Mouse (Mus musculus): ENCODE measurements around the gene Sema3b.

Gene Sema3b

DNA sequence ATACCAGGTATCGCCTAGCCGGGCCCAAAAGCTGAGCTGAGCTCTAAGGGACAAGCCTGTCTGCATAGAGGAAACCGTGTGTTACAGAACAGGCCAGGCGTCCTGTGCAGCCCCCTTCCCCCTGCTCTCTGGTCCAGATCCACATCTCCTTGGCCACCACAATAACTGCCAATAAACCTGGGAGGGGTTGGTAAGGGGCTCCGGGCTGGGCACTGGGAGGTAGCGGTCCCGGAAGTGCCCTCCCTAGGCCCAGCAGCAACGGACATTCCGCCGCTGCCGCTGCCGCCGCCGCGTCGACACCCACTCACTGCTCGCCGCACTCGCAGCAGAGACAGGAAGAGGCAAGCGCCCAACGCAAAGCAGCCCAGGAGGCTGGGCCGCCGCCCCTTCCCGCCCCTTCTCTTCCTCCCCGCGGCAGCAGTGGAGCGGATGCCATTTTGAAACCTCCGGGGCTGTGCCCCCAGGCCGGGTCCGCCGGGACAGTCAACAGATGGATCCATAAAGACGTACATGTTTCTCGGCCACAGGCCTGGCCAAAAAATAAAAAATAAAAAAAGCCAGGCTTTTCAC is 24.1 kb upstream of the Sema3b start:
- DNase-seq (ENCODE audit: low spot score), result peak; percentile 70

DNA sequence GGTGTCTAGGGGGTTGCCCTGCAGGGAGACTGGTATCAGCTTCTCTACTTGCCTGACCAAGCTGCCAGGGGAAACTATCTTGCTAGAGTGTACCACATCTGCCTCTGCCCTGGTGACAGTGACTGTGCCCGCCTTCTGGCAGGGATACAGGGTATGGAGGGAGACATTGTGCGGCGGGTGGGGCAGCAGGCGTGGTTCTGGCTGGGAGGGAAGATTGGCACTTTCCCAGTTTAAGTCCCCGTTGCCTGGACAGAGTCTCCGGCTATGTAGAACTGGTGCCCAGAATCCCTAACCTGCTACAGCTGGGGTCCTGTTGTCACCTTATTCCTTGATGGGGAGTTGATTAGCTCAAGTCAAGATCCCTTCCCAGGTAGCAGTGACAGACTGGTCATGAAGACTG is 23.4 kb upstream of the Sema3b start:
- DNase-seq (ENCODE audit: low spot score), result no peak

DNA sequence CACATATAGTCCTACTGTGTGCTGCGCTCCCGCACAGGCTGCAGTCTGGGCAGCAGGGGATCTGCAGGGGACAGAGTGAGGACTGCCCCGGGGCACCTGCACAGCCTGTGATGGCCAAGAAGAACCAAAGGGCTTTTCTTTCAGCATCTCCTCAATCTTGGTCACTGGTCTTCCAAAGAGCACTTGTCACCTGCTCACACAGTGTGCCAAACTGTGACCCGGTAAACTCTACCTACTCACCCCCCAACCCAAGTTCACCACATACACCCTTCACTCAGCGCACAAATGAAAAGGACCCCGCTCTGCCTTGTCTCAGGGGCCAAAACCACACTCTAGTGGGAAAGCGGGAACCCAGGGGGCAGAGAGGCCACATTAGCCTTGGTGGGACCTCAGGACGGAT is 22.8 kb upstream of the Sema3b start:
- no peak for DNase-seq (ENCODE audit: low spot score)

DNA sequence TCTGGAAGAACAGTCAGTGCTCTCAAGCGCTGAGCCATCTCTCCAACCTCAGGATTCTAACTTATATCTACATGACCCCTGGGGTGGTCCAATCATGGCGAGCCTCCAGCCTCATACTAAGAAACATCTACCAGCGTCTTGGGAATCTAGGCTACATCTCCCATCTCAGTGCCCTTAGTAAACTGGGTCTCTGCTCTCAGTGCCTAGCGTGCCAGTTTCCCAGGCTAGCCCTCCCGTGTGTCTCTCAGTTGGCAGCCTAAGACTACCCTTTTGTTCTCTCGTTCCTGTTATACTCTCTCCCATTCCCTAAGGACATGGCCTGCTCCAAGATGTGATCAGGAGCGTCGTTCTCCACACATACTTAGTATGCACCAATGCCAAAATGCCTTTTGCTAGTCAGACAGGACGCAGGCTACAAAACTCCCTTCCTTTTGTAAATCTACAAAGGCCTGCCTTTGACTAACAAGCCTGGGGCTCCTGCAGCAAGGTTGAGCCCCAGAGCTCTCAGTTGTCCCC is 22.3 kb upstream of the Sema3b start:
- no peak for DNase-seq (ENCODE audit: low spot score)

DNA sequence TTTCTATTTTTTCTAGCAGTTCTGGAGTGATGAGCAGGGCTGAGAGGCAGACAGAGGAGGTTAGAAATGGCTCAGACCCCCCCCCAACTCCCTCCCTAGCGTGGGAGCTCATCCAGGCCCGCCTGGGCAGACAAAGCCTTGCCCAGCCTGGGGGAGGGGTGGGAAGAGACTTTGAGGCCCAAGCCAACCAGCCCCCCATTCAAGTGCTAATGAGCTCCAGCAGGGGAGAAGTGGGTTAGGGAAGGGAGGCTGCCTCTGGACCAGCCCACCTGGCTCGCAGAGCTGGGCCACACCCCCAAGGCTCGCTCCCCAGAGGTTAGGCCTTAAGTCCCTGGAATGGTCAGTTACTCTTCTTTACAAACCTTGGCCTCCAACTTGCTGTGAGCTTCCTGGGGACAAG is 21.5 kb upstream of the Sema3b start:
- DNase-seq (ENCODE audit: low spot score), result peak; percentile 82

DNA sequence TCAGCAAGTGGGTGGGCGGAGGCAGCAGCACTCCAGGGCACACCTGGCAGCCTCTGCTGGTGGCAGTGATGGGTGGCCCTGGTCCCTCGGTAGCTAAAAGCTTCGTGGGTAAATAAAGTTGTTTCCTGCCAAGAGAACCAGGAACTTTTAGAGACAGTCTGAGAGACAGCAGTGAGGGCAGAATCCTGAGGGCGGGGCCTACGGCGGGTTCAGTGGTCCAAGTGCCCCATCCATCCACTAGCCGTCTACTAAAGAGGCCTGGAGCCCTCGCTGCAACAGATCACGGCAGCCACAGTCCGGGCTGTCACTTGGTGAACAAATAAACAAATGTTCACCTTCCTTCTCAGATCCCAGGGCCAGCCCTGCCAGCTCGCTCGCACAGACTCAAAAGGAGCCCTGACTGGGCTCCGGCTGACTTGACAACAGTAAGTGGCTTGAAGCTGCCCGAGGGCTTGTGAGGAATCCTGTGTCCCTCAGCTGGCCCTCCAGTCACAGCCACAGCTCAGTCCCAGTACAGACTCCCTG is 20.9 kb upstream of the Sema3b start:
- peak; percentile 50 for DNase-seq (ENCODE audit: low spot score)

DNA sequence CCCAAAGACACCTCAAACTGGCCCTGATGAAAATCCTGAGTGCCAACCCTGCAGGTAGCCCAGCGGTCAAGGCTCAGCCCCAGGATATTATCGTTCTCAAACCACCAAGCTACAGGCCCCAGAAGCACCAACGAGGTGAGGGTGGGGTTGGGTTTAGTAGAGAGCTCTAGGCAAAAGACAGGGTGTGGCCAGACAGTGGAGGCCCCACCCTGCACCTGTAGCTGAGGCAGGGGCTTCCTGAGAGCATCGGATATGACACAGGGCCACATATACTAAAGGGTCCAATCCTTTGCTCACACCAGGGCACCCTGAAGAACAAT is 20.3 kb upstream of the Sema3b start:
- DNase-seq (ENCODE audit: low spot score), result no peak

DNA sequence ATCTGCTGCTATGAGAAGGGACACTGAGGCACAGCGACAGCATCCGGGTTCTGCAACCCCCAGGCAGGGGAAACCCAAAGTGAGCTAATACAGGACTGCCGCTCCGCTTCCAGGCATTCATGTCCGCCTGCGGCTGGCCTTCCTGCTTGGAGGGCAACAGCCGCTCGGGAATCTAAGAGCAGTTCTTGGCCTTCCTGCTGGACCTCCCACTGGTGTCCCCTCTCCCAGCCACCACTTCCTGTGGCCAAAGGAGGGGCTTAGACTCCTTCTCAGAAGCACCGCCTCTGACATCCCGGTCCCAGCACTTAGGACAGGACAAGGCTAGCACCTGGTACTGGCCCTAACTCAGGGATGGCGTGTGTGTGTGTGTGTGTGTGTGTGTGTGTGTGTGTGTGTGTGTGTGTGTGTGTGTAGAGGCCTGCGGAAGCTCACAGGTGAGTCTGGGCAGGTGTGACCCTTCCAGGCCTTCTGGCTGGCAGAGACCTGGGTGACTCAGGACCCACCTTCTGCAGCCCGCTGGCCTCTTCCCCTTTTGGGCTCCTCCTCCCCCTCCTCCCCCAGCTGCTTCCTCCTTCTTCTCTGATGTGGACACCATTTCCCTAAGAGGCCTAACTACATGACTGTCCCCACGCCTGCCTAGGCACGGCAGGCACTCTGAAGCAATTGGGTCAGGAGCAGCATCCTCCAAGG is 19.8 kb upstream of the Sema3b start:
- no peak for DNase-seq (ENCODE audit: low spot score)

DNA sequence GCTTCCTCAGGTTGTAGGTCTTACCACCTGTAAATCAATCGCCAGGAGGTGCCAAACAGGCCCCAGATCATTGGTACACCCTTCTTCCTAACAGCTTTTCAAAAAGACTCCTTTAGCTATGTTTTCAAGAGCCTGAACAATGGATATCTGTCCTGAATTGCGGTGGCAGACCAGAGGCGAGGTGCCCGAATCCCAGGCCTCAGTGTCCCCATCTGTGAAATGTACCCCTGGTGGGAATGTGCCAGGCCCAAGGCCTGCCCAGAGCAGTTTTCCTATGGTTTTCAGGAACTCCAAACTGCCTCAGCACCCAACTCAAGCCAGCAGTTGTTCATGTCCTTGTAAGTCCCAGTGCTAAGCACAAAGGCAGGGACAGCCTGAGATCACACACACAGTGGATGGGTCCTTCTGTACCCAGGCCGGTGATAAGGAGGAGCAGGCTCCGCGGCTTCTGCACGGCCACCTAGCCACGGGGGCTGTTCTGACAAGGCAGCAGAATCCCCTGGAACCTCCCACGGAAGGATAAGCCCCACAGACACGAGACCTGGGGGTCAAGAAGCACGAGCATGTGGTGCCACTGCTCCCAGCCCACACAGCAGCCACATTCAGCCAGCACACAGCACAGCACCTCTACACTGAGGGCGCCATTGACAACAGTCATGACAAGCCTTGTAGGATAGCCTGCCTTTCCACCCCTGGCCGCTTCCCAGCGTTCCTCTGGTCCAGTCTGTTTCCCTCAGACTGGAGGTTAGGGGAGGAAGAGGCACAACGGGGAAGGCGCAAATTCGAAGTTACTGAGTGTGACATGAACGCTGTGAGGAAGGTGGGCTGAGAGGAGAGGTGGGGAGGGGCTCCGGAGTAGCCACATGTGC is 18.6 kb upstream of the Sema3b start:
- no peak for DNase-seq (ENCODE audit: low spot score)

DNA sequence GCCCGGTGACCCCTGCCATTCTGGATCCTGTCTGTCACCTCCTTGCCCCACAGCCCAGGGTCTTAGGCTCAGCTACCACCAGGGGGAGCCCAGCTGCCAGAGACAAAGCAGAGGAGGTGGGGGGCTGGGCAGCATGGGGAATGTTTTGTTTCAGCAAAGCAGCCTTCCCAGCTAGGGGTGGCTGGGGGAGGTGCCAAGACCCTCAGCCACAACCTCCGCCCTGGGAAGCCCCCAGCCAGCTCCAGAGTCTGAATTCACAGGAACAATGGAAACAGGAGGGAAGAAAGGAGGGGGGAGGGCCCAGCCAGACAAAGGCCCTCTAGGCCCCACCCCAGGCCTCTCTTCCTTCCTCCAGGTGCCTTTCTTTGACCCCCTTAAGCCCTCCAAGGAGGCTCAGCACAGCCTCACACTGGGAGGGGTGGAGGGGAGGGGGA is 17.8 kb upstream of the Sema3b start:
- peak; percentile 97 for DNase-seq (ENCODE audit: low spot score)

DNA sequence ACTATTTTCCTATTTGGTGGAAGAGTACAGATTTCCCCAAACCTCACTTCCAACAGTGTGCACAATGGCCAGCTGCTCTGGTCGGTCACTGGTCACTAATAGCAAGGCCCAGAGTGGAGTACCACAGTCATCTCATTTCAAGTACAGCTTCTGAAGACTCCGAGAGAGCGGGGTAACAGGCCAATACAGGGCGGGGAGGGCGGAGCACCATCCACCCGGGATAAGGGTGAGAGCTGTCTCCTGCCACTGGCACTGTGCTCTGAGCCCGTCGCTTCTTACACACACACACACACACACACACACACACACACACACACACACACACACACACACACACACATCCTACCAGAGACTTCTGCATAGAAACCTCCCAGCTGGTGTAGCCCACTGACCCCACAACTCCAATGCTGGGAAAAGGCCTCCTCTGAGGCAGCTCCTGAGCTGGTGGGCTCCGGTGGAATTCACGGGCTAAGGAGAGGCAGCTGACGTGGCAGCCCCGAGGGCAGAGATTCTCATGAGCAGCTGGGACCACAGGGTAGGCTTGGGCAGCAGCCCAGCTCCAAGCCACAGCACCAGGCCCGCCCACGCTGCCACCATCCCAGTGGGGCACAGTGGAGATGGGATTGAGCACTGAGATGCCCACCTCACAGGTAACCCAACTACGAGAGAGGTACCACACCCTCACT is 17.3 kb upstream of the Sema3b start:
- DNase-seq (ENCODE audit: low spot score), result no peak

DNA sequence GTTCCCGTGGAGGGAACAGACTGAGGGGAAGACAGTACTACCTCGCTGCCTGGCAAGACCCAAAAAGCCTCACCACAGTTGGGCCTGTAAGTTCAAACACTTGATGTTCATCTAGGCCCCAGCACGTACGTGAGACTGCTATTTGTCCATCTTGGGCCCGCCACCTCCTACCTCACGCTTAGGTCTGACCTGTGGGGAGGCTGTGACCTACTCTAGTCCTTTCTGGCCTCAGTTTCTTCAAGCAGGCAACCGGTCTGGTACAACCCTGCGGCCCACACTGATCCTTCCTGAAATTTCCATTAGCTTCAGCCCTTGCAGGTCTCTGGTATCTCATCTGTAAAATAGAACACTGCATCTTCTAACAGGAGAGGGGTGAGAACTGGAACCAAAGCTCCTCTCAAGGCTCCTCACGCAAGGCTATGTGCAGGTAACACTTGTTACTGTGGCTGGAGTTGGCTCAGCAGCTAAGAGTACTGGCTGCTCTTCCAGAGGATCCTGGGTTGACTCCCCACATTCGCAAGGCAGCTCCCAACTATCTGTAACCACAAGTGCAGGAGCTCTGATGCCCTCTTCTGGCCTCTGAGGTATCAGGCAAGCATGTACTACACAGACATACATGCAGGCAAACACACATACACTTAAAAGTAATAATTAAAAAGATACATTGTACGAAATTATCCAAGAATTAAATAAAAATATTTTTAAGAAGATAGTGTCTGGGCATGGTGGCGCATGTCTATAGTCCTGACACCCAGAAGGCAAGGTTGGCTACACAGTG is 16.5 kb upstream of the Sema3b start:
- no peak for DNase-seq (ENCODE audit: low spot score)

DNA sequence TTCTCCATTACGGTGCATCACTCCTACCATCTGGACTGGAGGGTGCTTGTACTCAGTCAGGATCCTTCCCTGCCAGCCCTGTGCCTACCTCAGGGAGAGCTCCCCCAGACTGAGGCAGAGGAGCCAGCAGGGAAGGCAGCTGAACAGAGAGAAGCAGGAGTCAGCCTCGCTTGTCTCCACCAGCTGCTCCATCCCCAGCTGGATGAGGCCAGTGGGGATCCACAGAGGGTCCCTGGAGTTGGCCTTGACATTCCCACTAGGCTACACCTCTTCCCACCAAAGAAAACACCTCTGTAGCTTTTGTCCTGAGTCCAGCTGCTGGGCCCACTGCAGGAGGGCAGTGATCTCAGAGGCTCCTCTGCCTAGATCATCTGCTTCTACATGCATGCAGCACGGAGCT is 15.9 kb upstream of the Sema3b start:
- no peak for DNase-seq (ENCODE audit: low spot score)

DNA sequence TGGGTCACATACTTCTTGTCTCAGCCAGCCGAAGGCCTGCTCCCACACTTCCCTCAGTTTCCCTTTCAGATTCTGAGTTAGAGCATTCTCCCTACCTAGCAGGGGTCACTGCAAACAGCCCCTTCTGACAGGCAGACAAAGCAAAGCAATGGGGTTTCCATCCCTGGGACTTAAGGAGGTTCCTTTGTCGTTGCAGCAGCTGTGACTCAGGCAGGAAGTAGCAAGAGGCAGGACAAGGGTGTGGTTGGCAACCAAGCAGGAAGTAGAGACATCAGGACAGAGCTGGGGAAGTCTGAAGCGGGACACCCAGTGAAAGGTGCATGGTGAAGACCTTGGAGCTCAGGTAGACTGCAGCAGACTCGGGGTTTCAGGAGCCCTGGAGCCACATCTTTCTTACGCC is 15.5 kb upstream of the Sema3b start:
- DNase-seq (ENCODE audit: low spot score), result no peak

DNA sequence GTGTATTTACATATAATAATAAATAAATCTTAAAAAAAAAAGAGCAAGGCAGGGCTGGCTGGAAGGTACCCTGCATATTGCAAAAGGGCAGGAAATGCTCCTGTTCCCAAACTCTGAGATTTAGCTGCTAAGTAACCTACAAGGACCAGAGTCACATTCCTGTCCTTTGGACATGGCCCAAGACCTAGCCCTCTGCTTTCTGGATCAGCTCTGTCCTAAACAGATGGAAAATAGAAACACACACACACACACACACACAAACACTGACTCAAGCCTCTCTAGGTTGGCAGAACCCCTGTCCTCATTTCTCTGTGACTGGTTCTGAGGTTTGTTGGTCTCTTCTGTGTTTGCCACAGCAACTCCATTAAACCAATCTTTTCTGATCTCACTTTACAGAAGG is 11.9 kb upstream of the Sema3b start:
- no peak for DNase-seq (ENCODE audit: low spot score)

DNA sequence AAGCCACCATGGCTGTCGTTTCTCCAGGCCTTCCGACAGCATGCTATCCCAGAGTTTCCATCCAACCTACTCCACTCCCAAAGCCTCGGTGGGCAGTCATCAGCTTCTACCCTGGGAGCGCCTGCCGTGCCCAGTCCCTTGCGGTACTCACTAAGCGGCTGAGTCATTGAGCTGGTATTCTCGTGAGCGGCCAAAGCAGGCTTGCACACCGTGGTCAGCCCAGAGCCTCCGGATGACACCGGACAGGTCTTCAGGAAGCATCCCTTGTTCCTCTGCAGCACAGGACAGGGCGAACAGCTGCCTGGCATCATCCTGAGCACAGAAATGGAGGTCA is 10.5 kb upstream of the Sema3b start:
- DNase-seq (ENCODE audit: low spot score), result no peak

DNA sequence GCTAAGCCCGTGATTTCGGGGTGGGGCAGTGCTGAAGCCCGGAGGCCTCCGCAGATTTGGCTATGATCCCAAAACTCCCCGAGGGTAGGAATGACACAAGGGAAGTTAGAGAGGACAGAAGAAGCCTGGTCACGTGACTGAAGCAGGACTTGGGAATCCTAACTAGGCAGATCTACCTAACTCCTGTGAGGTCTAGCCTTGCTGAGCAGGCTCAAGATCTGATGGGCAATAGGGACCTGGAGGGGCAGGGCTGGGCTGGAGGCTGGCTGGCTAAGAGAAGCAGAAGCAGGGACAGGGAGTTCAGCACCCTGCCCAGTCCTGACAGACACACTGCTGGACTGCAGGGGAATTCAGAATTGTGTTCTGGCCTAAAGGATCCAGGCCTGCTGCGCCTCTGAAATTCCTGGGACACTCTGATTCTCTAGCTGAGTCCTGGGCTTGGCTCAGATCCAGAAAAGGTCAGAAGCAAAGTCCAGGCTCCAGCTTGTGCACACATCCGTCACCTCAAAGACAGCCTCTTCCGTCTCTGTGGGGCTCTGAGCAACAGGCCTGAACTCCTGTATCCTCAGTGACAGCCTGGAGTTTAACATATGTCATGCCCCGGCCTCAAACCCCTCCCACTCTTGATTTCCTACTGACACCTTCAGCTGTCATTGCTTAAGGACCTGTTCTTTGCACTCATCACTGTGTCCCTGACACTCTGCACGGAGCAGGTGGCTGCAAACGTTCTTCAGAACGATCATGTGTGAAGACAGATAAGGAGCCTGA is 9.9 kb upstream of the Sema3b start:
- DNase-seq (ENCODE audit: low spot score), result no peak

DNA sequence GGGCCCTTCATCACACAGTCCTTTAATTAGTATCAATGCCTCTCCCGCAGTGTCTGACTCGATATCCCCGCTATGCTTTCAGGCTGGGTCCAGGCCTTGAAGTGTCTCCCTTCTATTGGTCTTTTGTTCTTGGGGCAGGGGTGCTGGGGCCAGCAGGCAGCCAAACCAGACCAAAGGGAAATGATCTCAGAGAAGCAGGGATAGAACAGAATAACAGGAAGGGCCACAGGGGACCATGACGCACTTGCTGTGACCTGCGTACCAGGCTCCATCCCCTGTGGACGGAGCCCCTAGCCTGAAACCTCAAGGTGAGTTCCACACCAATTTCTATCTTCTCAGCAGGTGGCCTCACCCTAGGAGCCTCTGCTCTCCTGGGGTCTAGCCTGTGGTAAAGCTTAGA is 9.1 kb upstream of the Sema3b start:
- DNase-seq (ENCODE audit: low spot score), result no peak

DNA sequence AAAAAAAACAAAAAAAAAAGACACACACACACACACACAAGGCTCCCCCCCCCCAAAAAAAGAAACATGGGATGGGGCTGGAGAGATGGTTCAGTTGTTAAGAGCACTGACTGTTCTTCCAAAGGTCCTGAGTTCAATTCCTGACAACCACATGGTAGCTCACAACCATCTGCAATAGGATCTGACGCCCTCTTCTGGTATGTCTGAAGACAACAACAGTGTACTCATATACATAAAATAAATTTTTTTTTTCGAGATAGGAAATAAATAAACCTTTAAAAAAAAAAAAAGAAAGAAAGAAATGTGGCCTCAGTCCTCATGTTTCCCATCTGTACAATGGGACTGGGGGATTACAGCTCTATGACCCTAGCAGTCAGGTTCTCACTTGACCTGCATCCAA is 8.4 kb upstream of the Sema3b start:
- no peak for DNase-seq (ENCODE audit: low spot score)

DNA sequence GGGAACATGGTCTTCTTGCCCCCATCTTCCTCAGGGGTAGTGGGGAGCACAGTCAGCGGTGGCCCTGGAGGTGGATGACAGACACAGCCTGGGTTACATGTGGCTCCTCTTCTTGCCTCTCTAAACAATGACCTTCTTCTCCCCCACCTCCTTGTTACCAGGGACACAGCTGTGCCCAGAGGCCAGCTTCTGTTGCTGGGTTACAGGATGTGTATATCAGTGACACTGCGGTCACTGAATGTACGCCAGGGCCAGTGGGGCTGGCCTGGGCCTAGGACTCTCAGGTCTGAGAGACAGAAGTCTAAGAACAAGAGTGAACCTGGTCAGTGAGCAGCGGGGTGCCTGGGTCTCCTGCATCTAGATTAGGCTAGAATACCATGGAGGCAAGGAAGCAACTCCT is 6.0 kb upstream of the Sema3b start:
- peak; percentile 48 for DNase-seq (ENCODE audit: low spot score)

All from retina, embryonic 14.5 days (tissue).